Mouse (Mus musculus) cerebellum, adult 9-11 months (tissue): ENCODE data around the gene Rpl10a.
"Not testable (repeated sequence)": the region's sequence is repeated elsewhere in the genome, so short reads cannot be mapped to it uniquely, and the experiment has no call there.

Experiments used
- DNase-seq: peaks from one replicate; pipeline ENCODE4 v3.0.0; 2022

Rpl10a gene

GRCm38 (mm10) chr17:28308297-28309195 is 19.7 kb upstream of the Rpl10a start:
- peak; percentile 76 for DNase-seq

- DNase-seq, result no peak
These were observed 17.4 kb upstream of the Rpl10a start for GRCm38 (mm10) chr17:28310831-28311230.

- DNase-seq, result no peak
These were observed 16.7 kb upstream of the Rpl10a start for GRCm38 (mm10) chr17:28311366-28312132.

GRCm38 (mm10) chr17:28312232-28313211 is 15.7 kb upstream of the Rpl10a start:
- DNase-seq, result peak; percentile 55

GRCm38 (mm10) chr17:28313212-28313879 is 14.9 kb upstream of the Rpl10a start, which contains the start of gene Fance:
Gene Fance, plus strand, starts transcription at chr17:28313519.
- DNase-seq, result peak; percentile 96

- no peak for DNase-seq
These were observed 14.4 kb upstream of the Rpl10a start for GRCm38 (mm10) chr17:28313880-28314225.

GRCm38 (mm10) chr17:28315611-28316160 is 12.6 kb upstream of the Rpl10a start:
- DNase-seq, result peak; percentile 41

- no peak for DNase-seq
These were observed 11.8 kb upstream of the Rpl10a start for GRCm38 (mm10) chr17:28316476-28316875.

- DNase-seq, result no peak
These were observed 11.2 kb upstream of the Rpl10a start for GRCm38 (mm10) chr17:28317091-28317490.

GRCm38 (mm10) chr17:28317725-28318124 is 10.5 kb upstream of the Rpl10a start:
- no peak for DNase-seq

- no peak for DNase-seq
These were observed 6.6 kb upstream of the Rpl10a start for GRCm38 (mm10) chr17:28321700-28322099.

GRCm38 (mm10) chr17:28323786-28324185 is 4.5 kb upstream of the Rpl10a start:
- DNase-seq, result no peak

GRCm38 (mm10) chr17:28324416-28324815 is 3.9 kb upstream of the Rpl10a start:
- not testable (repeated sequence) for DNase-seq

GRCm38 (mm10) chr17:28325751-28326150 is 2.5 kb upstream of the Rpl10a start:
- DNase-seq, result no peak

- DNase-seq, result peak; percentile 36
These were observed 1.3 kb upstream of the Rpl10a start for GRCm38 (mm10) chr17:28326951-28327350.

GRCm38 (mm10) chr17:28327673-28328325 is 472 bp upstream of the Rpl10a start:
- DNase-seq, result no peak

- no peak for DNase-seq
These were observed 675 bp downstream of the Rpl10a start for GRCm38 (mm10) chr17:28328946-28329345.

GRCm38 (mm10) chr17:28329503-28330231 is 1.4 kb downstream of the Rpl10a start:
- DNase-seq, result peak; percentile 24

GRCm38 (mm10) chr17:28330232-28330546 is 1.9 kb downstream of the Rpl10a start:
- no peak for DNase-seq

- not testable (repeated sequence) for DNase-seq
These were observed 2.3 kb downstream of the Rpl10a start for GRCm38 (mm10) chr17:28330590-28330989.
